Mouse (Mus musculus) kidney, embryonic 16.5 days (tissue): ENCODE results near the gene Hcar1. TPM values are rescaled to one million over a fixed set of nuclear protein-coding genes. Genes with fewer than 3 reads are reported as not detected.

Experiments used
- ATAC-seq: fragments of 200-750 bp; cut with Nextera tagmentation; 2 replicates; pipeline ENCODE4 v1.8.0; 2017; ENCODE audit warnings: moderate TSS enrichment; ENCODE audit not compliant: low FRiP score, low TSS enrichment
- H3K27ac ChIP-seq: fragments of 300-500 bp; sonication (generic); 2 replicates; pipeline ENCODE4 v1.5.1; 2014; ENCODE audit warnings: low read length
- H3K27me3 ChIP-seq: fragments of 300-500 bp; sonication (generic); 2 replicates; pipeline ENCODE4 v1.6.1; 2014; ENCODE audit warnings: low read length, control low read depth, mixed read lengths; ENCODE audit not compliant: insufficient read depth
- H3K36me3 ChIP-seq: fragments of 300-500 bp; sonication (generic); 2 replicates; pipeline ENCODE4 v1.6.1; 2014; ENCODE audit warnings: low read length, control low read depth, mixed read lengths; ENCODE audit not compliant: insufficient read depth
- H3K4me1 ChIP-seq: fragments of 300-500 bp; sonication (generic); 2 replicates; pipeline ENCODE4 v1.6.1; 2014; ENCODE audit warnings: low read length, control low read depth, mixed read lengths; ENCODE audit not compliant: insufficient read depth
- H3K4me2 ChIP-seq: fragments of 300-500 bp; sonication (generic); replicated peaks from 2 replicates; pipeline ENCODE4 v1.6.1; 2014; ENCODE audit warnings: low read depth, low read length
- H3K4me3 ChIP-seq: fragments of 300-500 bp; sonication (generic); 2 replicates; pipeline ENCODE4 v1.5.1; 2014; ENCODE audit warnings: mild to moderate bottlenecking, low read length
- H3K9ac ChIP-seq: fragments of 300-500 bp; sonication (generic); replicated peaks from 2 replicates; pipeline ENCODE4 v1.6.1; 2014; ENCODE audit warnings: low read length
- H3K9me3 ChIP-seq: fragments of 300-500 bp; sonication (generic); 2 replicates; pipeline ENCODE4 v1.6.1; 2016; ENCODE audit warnings: low read length, control low read depth
- WGBS: fragments of 180-500 bp; shearing (Covaris S2); extraction: QIAGEN DNeasy Blood & Tissue Kit; methylation state at CpG from one replicate; pipeline ENCODE4 v1.1.7; 2014; 5-methylcytosine and 5-hydroxymethylcytosine counted together
- polyA plus RNA-seq: library from polyadenylated mRNA; unstranded; fragments of >200 nt; fragmentation: Nextera tagmentation; extraction: Ambion mirVana; gene quantifications from 2 replicates; pipeline ENCODE4 v1.2.1, GENCODE M21; 2015

Gene Hcar1
- polyA plus RNA-seq, 1 experiment from 2014 or later, result 3.0 TPM

DNA sequence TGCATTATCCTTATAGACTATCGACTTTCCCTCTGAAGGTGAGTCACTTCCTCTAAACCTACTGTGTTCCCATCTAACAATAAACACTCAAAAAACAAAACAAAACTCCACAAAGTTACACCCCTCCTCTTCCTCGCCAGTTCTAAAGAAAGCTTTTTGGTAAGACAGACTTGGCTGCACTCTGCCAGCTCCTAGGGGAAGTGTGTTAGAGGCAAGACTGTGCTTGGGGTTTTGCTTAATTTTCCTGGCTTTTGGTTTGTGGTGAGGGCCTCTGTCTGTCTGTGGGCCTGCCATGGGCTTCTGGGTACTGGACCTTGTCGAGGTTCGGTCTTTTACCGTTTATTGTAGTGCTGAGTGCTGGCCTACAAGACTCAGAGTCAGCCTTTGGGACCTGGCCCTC is 5.6 kb downstream of the Hcar1 start:
- H3K9me3 ChIP-seq, result no peaks in the 10 kb centered on the region
- H3K27ac ChIP-seq, result no peak overlapping the region
- no peak overlapping the region for H3K4me3 ChIP-seq
- H3K4me1 ChIP-seq, result peaks cover 16% of the 10 kb centered on the region
- no peak for ATAC-seq
- H3K9ac ChIP-seq, result no peak overlapping the region
- no peaks in the 10 kb centered on the region for H3K36me3 ChIP-seq
- H3K4me2 ChIP-seq, result no peak overlapping the region
- 87% methylated on average over 5 of the region's 5 CpGs for WGBS
- no peaks in the 10 kb centered on the region for H3K27me3 ChIP-seq

DNA sequence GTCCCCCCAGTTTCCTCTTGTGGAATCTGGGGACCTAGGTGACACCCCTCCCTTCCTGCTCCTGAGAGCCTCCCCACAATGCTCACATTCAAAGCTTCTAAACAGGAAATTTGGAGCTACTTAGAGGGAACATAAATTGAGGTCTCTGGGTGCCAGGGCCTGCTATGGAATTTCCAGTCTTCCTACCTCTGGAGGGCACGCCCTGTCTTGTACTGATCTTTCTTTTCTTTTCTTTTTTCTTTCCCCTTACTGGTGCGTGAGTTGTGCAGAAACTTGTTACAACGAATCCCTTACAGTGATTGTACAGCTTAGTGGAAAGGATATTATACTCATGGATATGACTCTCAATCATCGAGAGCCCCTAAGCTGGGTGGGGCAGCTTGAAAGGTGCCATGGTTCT is 10.2 kb downstream of the Hcar1 start:
- no peak overlapping the region for H3K9ac ChIP-seq
- no peak overlapping the region for H3K4me2 ChIP-seq
- H3K9me3 ChIP-seq, result no peaks in the 10 kb centered on the region
- ATAC-seq, result no peak
- H3K27me3 ChIP-seq, result no peaks in the 10 kb centered on the region
- H3K4me3 ChIP-seq, result no peak overlapping the region
- 90% methylated on average over 4 of the region's 4 CpGs for WGBS
- no peaks in the 10 kb centered on the region for H3K36me3 ChIP-seq
- no peak overlapping the region for H3K27ac ChIP-seq
- H3K4me1 ChIP-seq, result no peaks in the 10 kb centered on the region

DNA sequence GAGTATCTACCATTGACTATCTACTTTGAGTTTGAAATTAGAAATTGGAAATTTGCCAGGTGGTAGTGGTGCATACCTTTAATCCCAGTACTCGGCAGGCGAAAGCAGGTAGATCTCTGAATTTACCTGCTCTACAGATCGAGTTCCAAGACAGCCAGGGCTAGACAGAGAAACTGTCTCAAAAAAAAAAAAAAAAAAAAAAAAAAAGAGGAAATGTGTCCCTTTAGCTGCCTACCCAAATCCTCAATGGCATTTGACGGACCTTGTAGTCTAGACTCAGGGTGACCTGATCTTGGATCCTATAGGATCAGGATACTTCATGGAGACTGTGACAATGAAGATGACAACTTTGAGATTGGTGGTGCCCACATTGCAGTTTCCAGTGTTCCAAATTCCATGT is 13.4 kb downstream of the Hcar1 start:
- Histone ChIP-seq H3K4me2 (no peak overlapping the region), H3K27ac (no peak overlapping the region), H3K36me3 (no peaks in the 10 kb centered on the region), H3K9ac (no peak overlapping the region), H3K9me3 (no peaks in the 10 kb centered on the region), H3K27me3 (no peaks in the 10 kb centered on the region), H3K4me1 (peaks cover 8% of the 10 kb centered on the region; the same call in 1 of the 2 replicates), H3K4me3 (no peak overlapping the region)
- WGBS, result 84% methylated on average over 4 of the region's 4 CpGs
- ATAC-seq, result no peak

DNA sequence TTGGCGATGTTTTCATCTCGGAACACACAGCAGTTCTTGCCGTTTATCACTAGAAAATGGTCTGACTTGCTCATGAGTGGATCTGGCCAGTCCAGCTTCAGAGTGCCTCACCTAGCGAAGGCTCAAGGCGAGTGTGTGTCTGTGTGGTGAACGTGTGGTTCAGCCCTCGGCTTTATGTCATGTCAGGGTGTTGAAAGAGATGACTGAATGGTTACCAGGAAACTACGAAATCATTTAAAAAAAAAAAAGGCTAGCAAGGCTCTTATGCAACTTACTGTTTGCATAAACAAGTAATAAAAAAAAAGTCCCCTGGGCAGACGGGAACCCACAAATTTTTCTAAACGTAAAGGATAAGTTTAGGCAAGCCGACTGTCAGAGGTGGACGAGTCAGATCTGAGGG is 14.5 kb downstream of the Hcar1 start, which contains the start of gene Hcar2:
Gene Hcar2, minus strand, starts transcription at position 135 of the 400 bp plus-strand sequence.
- Histone ChIP-seq H3K27me3 (no peaks in the 10 kb centered on the region), H3K27ac (no peak within 1 kb of the TSS), H3K4me2 (no peak within 1 kb of the TSS), H3K9me3 (no peaks in the 10 kb centered on the region), H3K36me3 (no peaks in the 10 kb centered on the region), H3K9ac (no peak within 1 kb of the TSS), H3K4me3 (no peak within 1 kb of the TSS), H3K4me1 (peaks cover 8% of the 10 kb centered on the region; the same call in 1 of the 2 replicates)
- ATAC-seq, result no peak
- 74% methylated on average over 12 of the region's 12 CpGs for WGBS

DNA sequence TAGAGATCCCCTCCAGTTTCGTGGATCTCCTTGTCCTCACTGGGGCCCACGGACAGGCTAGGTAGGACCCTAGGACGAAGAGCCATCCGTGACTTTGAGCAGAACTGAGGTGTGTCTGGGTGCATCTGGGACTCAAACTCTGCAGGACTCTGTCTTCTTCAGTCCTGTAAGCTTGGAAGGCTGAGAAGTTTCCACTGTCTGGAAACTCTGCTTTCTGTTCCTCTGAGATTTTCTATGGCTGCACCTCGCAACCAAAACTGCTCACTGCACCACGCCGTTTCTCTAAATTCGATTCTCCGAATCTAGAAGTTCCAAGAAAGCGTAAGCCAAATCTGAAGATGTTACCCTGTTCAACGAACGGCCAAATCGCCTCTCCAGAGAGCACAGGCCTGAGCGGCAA is 15.9 kb downstream of the Hcar1 start:
- H3K36me3 ChIP-seq, result no peaks in the 10 kb centered on the region
- no peaks in the 10 kb centered on the region for H3K27me3 ChIP-seq
- H3K4me1 ChIP-seq, result peaks cover 13% of the 10 kb centered on the region; the same call in 1 of the 2 replicates
- no peak overlapping the region for H3K27ac ChIP-seq
- H3K4me3 ChIP-seq, result no peak overlapping the region
- H3K4me2 ChIP-seq, result no peak overlapping the region
- no peak overlapping the region for H3K9ac ChIP-seq
- H3K9me3 ChIP-seq, result no peaks in the 10 kb centered on the region
- ATAC-seq, result no peak
- WGBS, result 85% methylated on average over 14 of the region's 14 CpGs

DNA sequence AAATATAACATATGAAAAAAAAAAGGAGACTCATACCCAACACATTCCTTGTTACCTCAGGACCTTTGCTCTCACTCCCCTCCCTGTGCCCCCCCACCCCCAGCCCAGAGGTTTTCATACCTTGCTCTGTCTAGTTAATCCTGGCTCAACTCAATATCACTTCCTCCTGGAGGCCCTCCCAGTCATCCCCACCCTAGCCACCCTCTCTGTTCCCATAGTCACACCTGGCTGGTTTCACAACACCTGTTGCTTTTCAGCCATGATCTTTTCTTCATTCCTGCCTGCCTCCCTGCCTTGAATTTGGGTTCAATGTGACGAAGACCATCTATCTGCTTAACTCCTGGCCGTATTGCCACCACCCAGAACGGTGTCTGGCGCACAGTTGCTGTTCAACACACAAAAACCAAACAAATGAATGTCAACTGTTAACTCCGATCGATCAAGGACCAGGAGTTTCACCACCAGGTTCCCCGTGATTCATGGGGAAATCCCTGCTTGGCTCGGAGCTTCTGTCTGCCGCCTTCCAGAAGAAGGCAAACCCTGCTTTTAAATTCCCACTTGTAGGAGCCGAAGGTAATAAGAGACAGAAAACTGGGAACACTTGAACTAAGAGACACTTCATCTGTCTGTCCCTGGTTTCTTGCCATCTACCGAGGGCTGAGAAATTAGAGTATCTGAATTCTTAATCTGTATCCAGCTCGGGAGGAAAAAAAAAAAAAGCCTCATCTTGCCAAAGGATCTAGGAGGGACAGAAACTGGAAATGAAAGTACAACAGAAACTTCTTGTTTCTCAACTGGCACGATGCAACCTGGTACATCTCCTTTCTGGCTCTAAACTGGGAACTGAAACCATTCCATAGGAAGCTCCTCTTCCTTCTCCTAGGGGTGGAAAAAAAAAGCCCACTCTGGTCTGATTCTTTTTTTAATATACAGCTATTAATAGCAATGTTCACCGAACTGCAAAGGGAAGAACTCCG is 17.2 kb downstream of the Hcar1 start:
- Histone ChIP-seq H3K27me3 (no peaks in the 10 kb centered on the region), H3K4me2 (no peak overlapping the region; the same call in 1 of the 2 replicates), H3K9ac (no peak overlapping the region), H3K9me3 (no peaks in the 10 kb centered on the region), H3K27ac (no peak overlapping the region), H3K4me3 (no peak overlapping the region), H3K36me3 (no peaks in the 10 kb centered on the region), H3K4me1 (peaks cover 13% of the 10 kb centered on the region; the same call in 1 of the 2 replicates)
- no peak for ATAC-seq
- WGBS, result 71% methylated on average over 15 of the region's 15 CpGs

DNA sequence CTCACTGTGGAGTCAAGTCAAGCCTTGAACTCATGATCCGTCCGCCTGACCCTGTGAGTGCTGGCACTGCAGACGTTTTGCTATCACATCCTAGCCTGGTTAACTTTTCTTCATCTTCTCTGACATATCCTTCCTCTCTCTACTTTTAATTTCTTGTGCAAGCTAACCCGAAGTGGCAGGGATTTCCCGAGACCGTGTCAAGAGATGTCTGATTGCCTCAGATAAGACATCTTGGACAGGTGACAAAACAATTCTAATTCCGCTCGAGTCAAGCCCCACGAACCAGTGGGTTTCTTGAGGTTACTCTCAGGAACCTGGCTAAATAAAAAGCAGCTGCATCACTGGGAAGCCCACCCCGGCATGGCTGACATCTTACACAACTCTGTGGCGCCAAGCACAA is 21.0 kb downstream of the Hcar1 start:
- ATAC-seq, result no peak
- no peaks in the 10 kb centered on the region for H3K36me3 ChIP-seq
- H3K27me3 ChIP-seq, result no peaks in the 10 kb centered on the region
- H3K9me3 ChIP-seq, result no peaks in the 10 kb centered on the region
- WGBS, result 63% methylated on average over 11 of the region's 11 CpGs
- H3K4me2 ChIP-seq, result no peak overlapping the region
- H3K27ac ChIP-seq, result no peak overlapping the region
- no peak overlapping the region for H3K9ac ChIP-seq
- peaks cover 13% of the 10 kb centered on the region; the same call in 1 of the 2 replicates for H3K4me1 ChIP-seq
- no peak overlapping the region for H3K4me3 ChIP-seq

DNA sequence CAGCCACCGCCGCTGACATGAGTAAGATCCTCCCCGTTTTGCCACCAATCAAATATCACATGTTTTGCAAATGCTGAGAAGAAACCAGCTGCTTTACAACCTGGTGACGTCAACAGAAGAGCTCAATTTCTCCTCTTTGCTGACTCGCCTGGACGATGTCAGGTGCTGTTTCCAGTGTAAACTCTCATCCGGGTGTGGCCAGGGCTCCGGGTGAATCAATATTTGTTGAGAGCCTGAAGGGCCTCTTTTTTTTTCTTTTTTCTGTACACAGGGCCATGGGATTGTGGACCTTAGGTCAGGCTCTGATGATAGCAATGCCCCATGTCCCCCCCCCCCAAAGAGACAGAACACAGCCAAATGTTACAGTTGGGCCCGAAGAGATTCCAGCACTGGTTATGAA is 25.3 kb downstream of the Hcar1 start:
- WGBS, result 80% methylated on average over 9 of the region's 9 CpGs
- Histone ChIP-seq H3K27ac (no peak overlapping the region), H3K9ac (no peak overlapping the region)

DNA sequence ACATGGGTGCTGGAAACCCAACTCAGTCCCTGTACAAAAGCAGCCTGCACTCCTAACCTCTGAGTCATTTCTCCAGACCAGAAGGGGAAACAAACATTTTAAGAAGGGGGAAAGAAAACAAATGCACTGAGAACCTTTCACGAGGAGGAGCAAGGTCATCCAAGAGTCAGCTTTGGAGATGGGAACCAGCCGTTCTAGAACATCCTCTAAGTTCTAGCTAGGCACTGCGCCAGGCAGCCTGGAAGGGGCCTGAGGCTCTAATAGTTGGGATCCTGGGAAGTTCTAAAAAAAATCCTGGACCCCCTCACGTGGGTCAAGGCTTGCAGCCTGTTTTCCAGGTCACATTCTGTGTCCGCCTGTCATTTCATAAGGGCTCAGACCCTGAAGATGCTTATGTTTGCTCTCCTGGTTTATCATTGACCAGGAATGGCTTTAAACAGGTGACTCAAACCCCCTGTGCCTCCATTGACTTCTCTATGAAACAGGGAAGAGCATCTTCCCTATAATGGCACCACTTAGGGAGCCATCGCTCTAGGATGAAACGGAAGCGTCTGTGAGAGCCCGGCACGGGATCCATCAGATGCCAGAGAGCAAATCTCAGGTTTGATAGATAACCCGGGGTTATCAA is 25.8 kb downstream of the Hcar1 start:
- H3K36me3 ChIP-seq, result no peaks in the 10 kb centered on the region
- H3K27me3 ChIP-seq, result no peaks in the 10 kb centered on the region
- H3K4me2 ChIP-seq, result no peak overlapping the region
- ATAC-seq, result no peak
- no peaks in the 10 kb centered on the region for H3K9me3 ChIP-seq
- no peak overlapping the region for H3K27ac ChIP-seq
- no peak overlapping the region for H3K4me3 ChIP-seq
- no peak overlapping the region for H3K9ac ChIP-seq
- H3K4me1 ChIP-seq, result no peaks in the 10 kb centered on the region; the same call in 1 of the 2 replicates
- WGBS, result 83% methylated on average over 11 of the region's 11 CpGs

More for the DNA sequence above, 25.3 kb downstream of the Hcar1 start:
- Histone ChIP-seq H3K4me3 (no peak overlapping the region), H3K4me1 (no peaks in the 10 kb centered on the region; the same call in 1 of the 2 replicates), H3K4me2 (no peak overlapping the region), H3K9me3 (no peaks in the 10 kb centered on the region), H3K27me3 (no peaks in the 10 kb centered on the region), H3K36me3 (no peaks in the 10 kb centered on the region)
- no peak for ATAC-seq
